8 mouse cellular contexts compared by ENCODE assay signal in the genomic region with DNA sequence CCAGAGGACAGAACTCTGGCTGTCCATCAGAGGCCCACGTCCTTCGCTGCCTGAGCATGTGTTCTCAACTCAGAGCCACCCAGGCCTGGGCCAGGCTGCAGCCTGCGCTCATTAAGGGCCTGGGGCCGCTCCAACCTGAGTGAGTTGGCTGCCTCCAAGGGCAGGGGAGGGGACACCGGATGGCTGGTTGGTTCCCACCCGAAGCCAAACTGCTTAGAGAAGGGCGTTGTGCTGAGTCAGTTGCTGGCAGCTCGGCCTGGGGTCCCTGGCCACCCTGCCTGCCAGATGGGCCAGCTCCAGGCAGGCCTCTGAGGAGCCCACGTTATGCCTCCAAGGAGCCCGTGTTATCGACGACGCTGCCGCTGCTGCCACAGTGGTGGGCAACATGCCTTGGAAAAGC. TPM values are rescaled to one million over a fixed set of nuclear protein-coding genes. Genes with fewer than 3 reads are reported as not detected.
DNase-seq lines count a peak whose midpoint lies in the region; ATAC-seq lines count a peak whose summit lies in the region.

No protein-coding gene starts in this region.

- H3K27me3 ChIP-seq in hindbrain, embryonic 16.5 days (replicated peaks; ENCODE audit: control insufficient read depth, insufficient read depth, low read length) = no peaks in the 10 kb centered on the region
- H3K27me3 ChIP-seq in hindbrain, embryonic 12.5 days = no peaks in the 10 kb centered on the region
- no peaks in the 10 kb centered on the region for H3K27me3 ChIP-seq in embryonic facial prominence, embryonic 15.5 days
- no peaks in the 10 kb centered on the region for H3K27me3 ChIP-seq in kidney, embryonic 16.5 days (ENCODE audit: insufficient read depth, low read length)

- no peak overlapping the region; the same call in 1 of the 2 replicates for H3K9ac ChIP-seq in hindbrain, embryonic 16.5 days (ENCODE audit: low read depth, low read length)
- H3K9ac ChIP-seq in hindbrain, embryonic 12.5 days = no peak overlapping the region
- H3K9ac ChIP-seq in embryonic facial prominence, embryonic 15.5 days = no peak overlapping the region
- no peak overlapping the region for H3K9ac ChIP-seq in kidney, embryonic 16.5 days (replicated peaks; ENCODE audit: low read length)

- peak; percentile 89 for ATAC-seq in hindbrain, embryonic 16.5 days
- ATAC-seq in hindbrain, embryonic 12.5 days (ENCODE audit: low FRiP score) = no peak
- peak; percentile 84 for ATAC-seq in embryonic facial prominence, embryonic 15.5 days (ENCODE audit: insufficient number of reproducible peaks, low FRiP score, low TSS enrichment, low read depth)
- no peak for ATAC-seq in kidney, embryonic 16.5 days (ENCODE audit: low FRiP score, low TSS enrichment)
- ATAC-seq in megakaryocyte, adult 5-6 weeks (ENCODE audit: poor library complexity, severe bottlenecking) = no peak

- H3K4me2 ChIP-seq in hindbrain, embryonic 16.5 days (ENCODE audit: low read length) = no peak overlapping the region
- no peak overlapping the region for H3K4me2 ChIP-seq in hindbrain, embryonic 12.5 days (replicated peaks)
- H3K4me2 ChIP-seq in embryonic facial prominence, embryonic 15.5 days (replicated peaks) = no peak overlapping the region
- no peak overlapping the region for H3K4me2 ChIP-seq in kidney, embryonic 16.5 days (replicated peaks; ENCODE audit: low read depth, low read length)

- peak; percentile 16 for DNase-seq in ZHBTc4 (ENCODE audit: low read depth, low spot score)
- DNase-seq in layer of hippocampus, adult 9-11 months = peak; percentile 52
- DNase-seq in thymus, postnatal 36 days = no peak

- no peak overlapping the region for H3K4me3 ChIP-seq in hindbrain, embryonic 16.5 days (ENCODE audit: low read length)
- no peak overlapping the region for H3K4me3 ChIP-seq in hindbrain, embryonic 12.5 days
- H3K4me3 ChIP-seq in embryonic facial prominence, embryonic 15.5 days (replicated peaks) = no peak overlapping the region
- H3K4me3 ChIP-seq in kidney, embryonic 16.5 days (ENCODE audit: low read length) = no peak overlapping the region

- 59% methylated on average over 14 of the region's 14 CpGs for WGBS in hindbrain, embryonic 16.5 days
- 71% methylated on average over 14 of the region's 14 CpGs for WGBS in hindbrain, embryonic 12.5 days
- 48% methylated on average over 14 of the region's 14 CpGs for WGBS in embryonic facial prominence, embryonic 15.5 days
- WGBS in kidney, embryonic 16.5 days = 73% methylated on average over 14 of the region's 14 CpGs

- no peak overlapping the region for H3K27ac ChIP-seq in hindbrain, embryonic 16.5 days (ENCODE audit: low read depth, low read length)
- no peak overlapping the region for H3K27ac ChIP-seq in hindbrain, embryonic 12.5 days
- H3K27ac ChIP-seq in embryonic facial prominence, embryonic 15.5 days (replicated peaks) = no peak overlapping the region; the same call in 1 of the 2 replicates
- H3K27ac ChIP-seq in kidney, embryonic 16.5 days (ENCODE audit: low read length) = no peak overlapping the region

- no peaks in the 10 kb centered on the region for H3K9me3 ChIP-seq in hindbrain, embryonic 16.5 days (ENCODE audit: control insufficient read depth, low read length)
- no peaks in the 10 kb centered on the region for H3K9me3 ChIP-seq in hindbrain, embryonic 12.5 days (replicated peaks)
- H3K9me3 ChIP-seq in embryonic facial prominence, embryonic 15.5 days (replicated peaks) = no peaks in the 10 kb centered on the region
- no peaks in the 10 kb centered on the region for H3K9me3 ChIP-seq in kidney, embryonic 16.5 days (ENCODE audit: low read length)

- H3K36me3 ChIP-seq in hindbrain, embryonic 16.5 days (ENCODE audit: control insufficient read depth, insufficient read depth, low read length) = no peaks in the 10 kb centered on the region
- no peaks in the 10 kb centered on the region for H3K36me3 ChIP-seq in hindbrain, embryonic 12.5 days
- H3K36me3 ChIP-seq in embryonic facial prominence, embryonic 15.5 days = no peaks in the 10 kb centered on the region
- no peaks in the 10 kb centered on the region for H3K36me3 ChIP-seq in kidney, embryonic 16.5 days (ENCODE audit: insufficient read depth, low read length)

- no peaks in the 10 kb centered on the region; the same call in none of the 2 replicates for H3K4me1 ChIP-seq in hindbrain, embryonic 16.5 days (ENCODE audit: control insufficient read depth, insufficient read depth, low read depth, low read length)
- 0 out of 2 replicates have a peak, but pooled peaks cover 3% of the 10 kb centered on the region for H3K4me1 ChIP-seq in hindbrain, embryonic 12.5 days
- peaks cover 9% of the 10 kb centered on the region for H3K4me1 ChIP-seq in embryonic facial prominence, embryonic 15.5 days
- peaks cover 8% of the 10 kb centered on the region; the same call in 1 of the 2 replicates for H3K4me1 ChIP-seq in kidney, embryonic 16.5 days (ENCODE audit: insufficient read depth, low read length)

RNA-seq across cellular contexts. Expression of gene Tsen2, which starts 44.9 kb away (rescaled TPM):
- 32.0 and 38.5 TPM in 2 replicates for polyA plus RNA-seq in hindbrain, embryonic 16.5 days (2015; fragmentation: Nextera tagmentation; extraction: Ambion mirVana)
- 28.4 and 30.4 TPM in 2 replicates for polyA plus RNA-seq in hindbrain, embryonic 12.5 days (2016; fragmentation: Nextera tagmentation; extraction: Ambion mirVana)
- 29.1 and 31.5 TPM in 2 replicates for polyA plus RNA-seq in embryonic facial prominence, embryonic 15.5 days (2015; fragmentation: Nextera tagmentation; extraction: Ambion mirVana)
- 35.0 and 35.2 TPM in 2 replicates for polyA plus RNA-seq in kidney, embryonic 16.5 days (2015; fragmentation: Nextera tagmentation; extraction: Ambion mirVana)
- total RNA-seq in megakaryocyte, adult 5-6 weeks (2015) = 2.9 and 3.0 TPM in 2 replicates
- total RNA-seq in megakaryocyte, adult 5-6 weeks (2017) = 3.4 and 8.7 TPM in 2 replicates

Comparison
In these comparisons a context has a peak if more than half of its experiments do, and no peak if none do; other contexts are left out.
1. ATAC-seq: peak in hindbrain, embryonic 16.5 days (single experiment) and embryonic facial prominence, embryonic 15.5 days (single experiment); none in hindbrain, embryonic 12.5 days (single experiment), kidney, embryonic 16.5 days (single experiment) and megakaryocyte, adult 5-6 weeks (single experiment).
2. DNase-seq: peak in ZHBTc4 (single experiment) and layer of hippocampus, adult 9-11 months (single experiment); none in thymus, postnatal 36 days (0 of 2).